Mouse (Mus musculus) MN1 (cell line): Measurements from ENCODE around the gene Galc.

Experiments used
- DNase-seq: peaks from one replicate; pipeline ENCODE4 v3.0.0-alpha.2; 2016; ENCODE audit warnings: low spot score

Galc gene

DNA sequence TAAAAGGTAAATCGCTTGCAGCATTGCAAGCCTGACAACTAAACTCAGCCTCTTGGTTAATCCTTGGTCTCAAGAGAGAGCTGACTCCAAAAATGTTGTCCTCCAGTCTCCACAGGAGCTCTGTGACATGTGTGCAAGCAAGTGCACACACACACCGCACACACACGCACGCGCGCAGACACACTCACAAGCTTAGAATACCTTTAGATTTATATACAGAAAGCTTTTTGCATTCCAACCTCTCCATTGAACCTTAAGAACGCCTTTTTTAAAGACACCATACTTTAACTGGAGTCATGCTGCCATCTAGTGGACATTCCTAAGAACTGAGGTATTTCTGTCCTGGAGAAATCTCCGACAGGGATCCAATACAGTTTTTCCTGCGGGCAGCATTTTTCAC, 77.5 kb downstream of the Galc start:
- DNase-seq, result peak; percentile 37

DNA sequence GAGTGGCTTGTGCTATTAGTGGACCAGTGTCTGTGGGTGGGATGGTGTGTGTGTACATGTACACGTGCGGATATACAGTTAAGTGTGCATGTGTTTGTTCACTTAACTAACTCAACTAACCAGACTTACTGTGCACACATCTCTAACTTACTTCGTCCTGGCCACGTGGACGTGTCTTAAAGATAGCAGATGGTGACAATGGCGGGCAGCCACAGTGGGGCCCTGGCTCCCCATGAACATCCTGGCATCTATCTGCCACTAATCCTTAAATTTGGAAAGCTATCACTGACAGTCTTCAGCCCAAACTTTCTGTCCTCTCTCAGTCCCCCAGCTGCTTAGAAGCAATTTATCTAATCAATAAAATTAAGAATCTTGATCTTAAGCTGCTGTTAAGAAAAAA, 78.5 kb downstream of the Galc start:
- DNase-seq, result no peak

DNA sequence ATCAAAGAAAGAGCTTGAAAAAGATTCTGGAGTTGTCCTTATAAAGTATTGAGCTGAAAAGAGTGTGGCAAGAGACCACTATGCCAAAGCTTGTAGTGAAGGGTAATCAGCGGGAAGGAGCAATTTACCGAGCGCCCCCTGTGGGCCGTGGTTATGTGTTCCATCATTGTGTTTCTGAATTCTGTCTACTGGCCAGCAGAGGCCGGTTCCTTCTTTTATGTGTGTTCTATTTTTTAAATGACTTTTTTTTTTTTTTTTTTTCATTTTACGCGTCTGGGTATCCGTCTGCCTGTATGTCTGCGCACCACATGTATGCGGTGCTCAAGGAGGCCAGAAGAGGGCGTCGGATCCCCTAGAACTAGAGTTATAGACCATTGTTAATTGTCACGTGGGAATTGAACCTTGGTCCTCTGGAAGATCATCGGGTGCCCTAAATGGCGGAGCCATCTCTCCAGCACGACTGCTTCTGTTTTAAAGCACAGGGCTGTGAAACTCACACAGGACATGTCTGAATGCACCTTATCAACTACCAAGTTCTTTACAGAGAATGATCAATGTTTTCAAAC, 78.9 kb downstream of the Galc start:
- DNase-seq, result no peak

DNA sequence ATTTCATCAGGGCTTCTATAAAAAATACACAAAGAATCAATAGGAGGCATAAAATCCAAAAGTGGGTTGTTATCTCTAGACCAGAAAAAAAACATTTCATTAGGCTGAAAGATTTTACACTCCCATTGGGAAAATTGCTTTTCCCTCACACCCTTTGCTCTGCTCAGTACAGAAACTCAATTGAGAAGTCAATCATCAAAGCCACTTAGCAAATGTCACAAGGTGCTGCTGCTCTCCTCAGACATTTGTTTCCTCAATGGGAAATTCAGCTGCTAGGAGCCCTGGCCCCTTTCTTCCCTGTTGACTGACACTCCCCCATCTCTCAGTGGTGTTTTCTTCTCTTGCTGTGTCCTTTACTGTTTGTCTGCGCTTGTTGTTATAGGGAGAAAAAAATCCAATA, 79.8 kb downstream of the Galc start:
- DNase-seq, result no peak

DNA sequence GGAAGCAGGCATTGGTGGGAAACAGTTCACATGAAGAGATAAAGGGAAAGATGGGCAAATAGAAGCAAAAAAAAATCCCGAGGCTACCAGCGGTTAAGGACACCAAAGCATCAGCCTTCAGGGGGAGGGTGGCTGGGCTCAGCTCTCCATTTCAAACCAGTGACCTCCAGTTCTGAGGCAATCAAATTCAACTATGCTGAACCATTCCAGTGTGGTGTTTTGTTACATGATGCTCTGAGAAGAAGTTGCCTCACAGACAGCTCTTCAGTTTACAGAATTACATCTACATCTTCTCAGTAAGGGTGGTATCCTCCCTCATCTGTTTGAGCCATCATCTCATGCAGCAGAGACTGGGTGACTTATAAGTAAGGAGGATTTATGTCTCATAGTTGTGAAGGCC, 82.6 kb downstream of the Galc start:
- no peak for DNase-seq

DNA sequence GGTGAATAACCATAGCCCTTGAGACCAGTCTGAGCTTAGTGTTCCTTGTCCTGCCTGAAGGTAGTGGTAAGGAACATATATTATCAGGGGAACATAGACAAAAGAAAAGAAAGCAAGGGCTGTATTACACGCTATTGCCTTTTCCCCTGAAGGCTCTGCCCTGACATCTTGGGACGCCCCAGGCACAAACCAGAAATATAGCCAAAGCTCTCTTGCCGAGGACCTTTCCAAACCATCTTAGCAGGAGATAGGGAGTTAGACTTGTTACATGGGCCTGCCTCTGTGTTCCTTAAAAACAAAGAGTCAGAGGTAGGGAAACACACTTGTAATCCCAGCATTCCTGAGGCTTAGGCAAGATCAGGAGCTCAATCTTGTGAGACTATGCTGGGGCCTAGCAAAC, 97.4 kb downstream of the Galc start:
- no peak for DNase-seq

DNA sequence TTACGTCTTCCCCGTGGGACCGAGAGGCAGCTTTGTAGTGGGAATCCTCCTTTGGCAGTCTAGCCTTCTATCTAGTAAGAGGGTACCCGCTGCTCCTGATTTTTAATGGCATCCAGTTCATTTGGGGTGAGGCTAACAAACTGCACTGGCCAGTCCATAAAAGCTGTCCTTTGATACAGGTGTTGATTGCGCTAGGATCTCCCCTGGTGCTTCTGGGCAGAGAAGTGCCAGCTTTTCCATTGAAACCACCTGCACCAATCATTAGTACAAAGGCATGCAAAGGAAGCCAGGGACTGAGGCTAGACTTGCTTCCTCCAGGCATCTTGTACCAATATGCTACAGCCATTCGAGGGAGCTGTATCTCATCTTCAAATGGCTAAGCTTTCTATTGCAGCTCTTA, 98.4 kb downstream of the Galc start:
- DNase-seq, result no peak
